Mouse (Mus musculus) subcutaneous adipose tissue, adult 2 months (tissue): ENCODE data around the gene Muc13. TPM values are rescaled to one million over a fixed set of nuclear protein-coding genes. Genes with fewer than 3 reads are reported as not detected.

Experiments used
- polyA plus RNA-seq: library from polyadenylated mRNA; depleted of rRNA; stranded (reverse); fragments of >200 nt; gene quantifications from 2 replicates; pipeline ENCODE4 v1.2.3, GENCODE M21; 2012; ENCODE audit warnings: low replicate concordance; rRNA removed

The Muc13 gene
- 0.23 and 0.42 TPM in 2 replicates for polyA plus RNA-seq

DNA sequence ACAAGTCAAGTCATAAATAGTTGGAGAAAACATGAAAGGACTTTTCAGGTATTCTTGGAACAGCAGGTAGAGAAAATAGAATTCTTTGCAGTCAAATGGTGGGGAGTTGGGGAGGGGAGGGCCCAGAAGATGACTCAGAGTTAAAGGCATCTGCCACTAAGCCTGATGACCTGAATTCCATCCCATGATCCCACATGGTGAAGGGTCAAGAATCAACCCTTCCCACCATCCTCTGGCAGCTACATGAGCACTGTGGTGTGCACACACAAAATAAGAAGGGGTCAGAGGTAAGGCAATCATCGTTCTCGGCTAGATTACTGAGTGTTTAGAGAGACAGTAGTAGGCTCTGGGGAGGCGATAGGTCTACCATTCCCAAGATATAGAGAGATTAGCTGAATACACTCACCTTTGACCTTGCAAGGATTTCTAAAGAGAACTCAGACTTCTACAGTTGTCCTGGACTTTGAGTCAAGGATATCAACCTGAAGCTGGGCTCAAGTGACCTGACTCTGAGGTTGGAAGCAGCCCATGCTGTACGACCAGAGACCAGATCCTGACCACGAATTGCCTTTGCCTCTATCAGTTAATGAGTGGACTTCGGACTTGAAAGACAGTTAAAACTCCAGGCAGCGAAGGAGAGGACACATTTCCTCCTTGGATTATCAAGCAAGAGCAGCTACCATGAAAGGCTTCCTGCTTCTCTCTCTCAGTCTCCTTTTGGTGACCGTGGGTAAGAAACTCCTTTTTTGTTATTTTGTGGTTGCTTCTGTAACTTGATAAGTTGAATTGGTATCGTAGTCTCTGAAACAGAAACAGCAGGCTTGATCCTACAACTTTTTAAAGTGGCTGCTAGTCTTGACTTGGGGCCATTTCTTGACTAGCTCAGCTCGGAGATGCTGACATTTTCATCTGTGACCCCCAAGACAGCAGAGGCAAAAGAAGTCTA is at the start of gene Muc13:
Gene Muc13, plus strand, starts transcription at position 192 of the 946 bp plus-strand sequence.

DNA sequence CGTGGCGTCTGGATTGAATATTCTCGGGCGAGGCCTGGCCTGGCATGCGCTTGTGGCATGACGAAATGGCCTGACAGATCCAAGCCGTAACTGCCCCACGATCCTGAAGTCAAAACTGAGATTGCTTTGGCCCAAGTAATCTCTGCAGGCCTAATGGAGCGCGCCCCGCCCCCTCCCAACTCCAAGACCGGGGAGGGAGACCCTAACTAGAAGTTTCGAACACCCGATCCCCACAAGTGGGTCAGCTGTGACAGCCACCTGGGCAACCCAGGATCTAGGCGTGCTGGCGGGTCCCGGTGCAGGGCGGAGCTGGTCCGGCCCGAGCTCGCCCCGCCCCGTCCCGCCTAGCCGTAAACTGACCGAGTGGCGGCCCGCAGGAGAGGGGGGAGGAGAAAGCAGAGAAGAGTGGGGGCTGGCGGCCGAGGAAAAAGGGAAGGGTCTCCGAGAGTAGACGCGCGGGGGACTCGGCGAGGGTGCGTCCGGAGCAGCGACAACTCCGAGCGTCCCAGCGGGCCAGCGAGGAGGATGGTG is 35.5 kb downstream of the Muc13 start, which contains the start of gene Itgb5:
Gene Itgb5, plus strand, starts transcription at position 365 of the 531 bp plus-strand sequence.

Other genes starting within 250 kb of the Muc13 start
- gene Heg1, start 109.7 kb upstream of the Muc13 start, polyA plus RNA-seq, result 109 and 121 TPM in 2 replicates
- gene Itgb5, start 35.6 kb downstream of the Muc13 start, polyA plus RNA-seq, result 135 and 196 TPM in 2 replicates
- gene Umps, start 173.0 kb downstream of the Muc13 start, polyA plus RNA-seq, result 11.4 and 14.8 TPM in 2 replicates